Mouse (Mus musculus): ENCODE results near the gene St3gal5. TPM values are rescaled to one million over a fixed set of nuclear protein-coding genes. Genes with fewer than 3 reads are reported as not detected.

Gene St3gal5
- total and polyA plus RNA-seq, 3 experiments = 24.4 to 51.8 TPM; not detected in 1

DNA sequence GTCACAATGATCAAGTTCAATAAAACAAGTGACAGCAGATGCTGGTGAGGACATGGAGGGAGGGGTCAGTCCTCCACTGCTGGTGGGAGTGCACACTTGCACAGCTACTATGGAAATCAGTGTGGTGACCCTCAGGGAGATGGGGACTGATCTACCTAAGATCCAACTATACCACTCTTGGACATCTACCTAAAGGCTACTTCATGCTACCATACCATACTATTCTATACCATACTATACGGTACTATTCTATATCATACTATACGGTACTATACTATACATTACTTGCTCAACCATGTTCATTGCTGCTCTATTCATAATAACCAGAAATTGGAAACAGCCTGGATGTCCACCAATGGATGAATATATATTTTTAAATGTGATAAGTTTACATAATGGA, 68.5 kb downstream of the St3gal5 start:
- TF ChIP-seq ELF1 (IDR thresholded peaks at IDR 0.05; ENCODE audit: low read depth, low read length) = no peak
- no peak for TF ChIP-seq TCF12 (IDR thresholded peaks at IDR 0.05; ENCODE audit: low read depth, low read length)
- peak; percentile 63 for TF ChIP-seq TBP (IDR thresholded peaks at IDR 0.05; ENCODE audit: low read depth, low read length)
- no peak for TF ChIP-seq UBTF (IDR thresholded peaks at IDR 0.05; ENCODE audit: borderline replicate concordance, insufficient read depth, low read depth, low read length)
- TF ChIP-seq MXI1 (IDR thresholded peaks at IDR 0.05; ENCODE audit: low read depth, low read length) = peak; percentile 98
- TF ChIP-seq POLR2A (IDR thresholded peaks at IDR 0.05; ENCODE audit: control insufficient read depth in 1 of 2, insufficient read depth in 1 of 2, low read depth in 1 of 2, low read length in 2 of 2, poor library complexity in 1 of 2) = no peak

GRCm38 (mm10) chr6:72171391-72171790, 74.0 kb downstream of the St3gal5 start:
- Histone ChIP-seq H3K9ac (ENCODE audit: control insufficient read depth, low read depth, low read length, poor library complexity, severe bottlenecking) (no peak overlapping the region), H3K27ac (ENCODE audit: control insufficient read depth, low read depth, low read length) (no peak overlapping the region), H3K9me3 (replicated peaks; ENCODE audit: insufficient read depth, low read length) (no peaks in the 10 kb centered on the region), H3K4me3 (ENCODE audit: control insufficient read depth in 1 of 2, insufficient read depth in 1 of 2, low read depth in 2 of 2, low read length in 2 of 2) (no peak overlapping the region), H3K27me3 (ENCODE audit: control insufficient read depth in 1 of 2, insufficient read depth in 2 of 2, low read length in 2 of 2) (no peaks in the 10 kb centered on the region), H3K36me3 (ENCODE audit: control insufficient read depth in 1 of 2, insufficient read depth in 2 of 2, low read length in 2 of 2) (no peaks in the 10 kb centered on the region), H3K4me1 (ENCODE audit: control insufficient read depth in 1 of 2, insufficient read depth in 2 of 2, low read length in 2 of 2) (no peaks in the 10 kb centered on the region), H3K79me2 (ENCODE audit: control insufficient read depth, insufficient read depth, low read length, poor library complexity) (no peaks in the 10 kb centered on the region)
- TF ChIP-seq ZKSCAN1 (IDR thresholded peaks at IDR 0.05; ENCODE audit: low read depth, low read length) (no peak), ZC3H11A (IDR thresholded peaks at IDR 0.05; ENCODE audit: low read depth, low read length) (no peak), CHD1 (IDR thresholded peaks at IDR 0.05; ENCODE audit: low read depth, low read length) (no peak), MAX (IDR thresholded peaks at IDR 0.05; ENCODE audit: low read length) (no peak), POLR2A (IDR thresholded peaks at IDR 0.05; ENCODE audit: control insufficient read depth in 1 of 2, insufficient read depth in 1 of 2, low read depth in 1 of 2, low read length in 2 of 2, poor library complexity in 1 of 2) (no peak), TBP (IDR thresholded peaks at IDR 0.05; ENCODE audit: low read depth, low read length) (no peak)
- DNase-seq (ENCODE audit: low read depth, low spot score) = no peak

More for the DNA sequence above, 68.5 kb downstream of the St3gal5 start:
- H3K36me3 ChIP-seq (ENCODE audit: control insufficient read depth in 1 of 2, insufficient read depth in 2 of 2, low read length in 2 of 2) = peaks cover 0 to 2% of the 10 kb centered on the region in 2 experiments; a peak in 2 of 4 replicates
- no peaks in the 10 kb centered on the region for H3K27me3 ChIP-seq (ENCODE audit: control insufficient read depth in 1 of 2, insufficient read depth in 2 of 2, low read length in 2 of 2)
- no peak overlapping the region for H3K4me3 ChIP-seq (ENCODE audit: control insufficient read depth in 1 of 2, insufficient read depth in 1 of 2, low read depth in 2 of 2, low read length in 2 of 2)
- H3K4me1 ChIP-seq (ENCODE audit: control insufficient read depth in 1 of 2, insufficient read depth in 2 of 2, low read length in 2 of 2) = peaks cover 0 to 17% of the 10 kb centered on the region in 2 experiments; a peak in 2 of 4 replicates
- H3K79me2 ChIP-seq (ENCODE audit: control insufficient read depth, insufficient read depth, low read length, poor library complexity) = no peaks in the 10 kb centered on the region
- H3K9ac ChIP-seq (ENCODE audit: control insufficient read depth, low read depth, low read length, poor library complexity, severe bottlenecking) = no peak overlapping the region
- H3K27ac ChIP-seq (ENCODE audit: control insufficient read depth, low read depth, low read length) = no peak overlapping the region
- H3K9me3 ChIP-seq (replicated peaks; ENCODE audit: insufficient read depth, low read length) = no peaks in the 10 kb centered on the region
- DNase-seq (ENCODE audit: low read depth, low spot score) = peak; percentile 14

GRCm38 (mm10) chr6:72173350-72173749, 76.0 kb downstream of the St3gal5 start:
- no peak overlapping the region for H3K4me3 ChIP-seq (ENCODE audit: control insufficient read depth in 1 of 2, insufficient read depth in 1 of 2, low read depth in 2 of 2, low read length in 2 of 2)
- H3K9ac ChIP-seq (ENCODE audit: control insufficient read depth, low read depth, low read length, poor library complexity, severe bottlenecking) = no peak overlapping the region
- H3K27me3 ChIP-seq (ENCODE audit: control insufficient read depth in 1 of 2, insufficient read depth in 2 of 2, low read length in 2 of 2) = peaks cover 0 to 2% of the 10 kb centered on the region in 2 experiments; a peak in 1 of 4 replicates
- TF ChIP-seq USF2 (IDR thresholded peaks at IDR 0.05; ENCODE audit: borderline replicate concordance in 1 of 2, insufficient read depth in 1 of 2, low read depth in 1 of 2, low read length in 2 of 2) = no peak
- no peaks in the 10 kb centered on the region for H3K9me3 ChIP-seq (replicated peaks; ENCODE audit: insufficient read depth, low read length)
- no peaks in the 10 kb centered on the region for H3K4me1 ChIP-seq (ENCODE audit: control insufficient read depth in 1 of 2, insufficient read depth in 2 of 2, low read length in 2 of 2)
- no peak overlapping the region for H3K27ac ChIP-seq (ENCODE audit: control insufficient read depth, low read depth, low read length)
- H3K79me2 ChIP-seq (ENCODE audit: control insufficient read depth, insufficient read depth, low read length, poor library complexity) = no peaks in the 10 kb centered on the region
- no peaks in the 10 kb centered on the region for H3K36me3 ChIP-seq (ENCODE audit: control insufficient read depth in 1 of 2, insufficient read depth in 2 of 2, low read length in 2 of 2)
- no peak for DNase-seq (ENCODE audit: low read depth, low spot score)
